Mouse (Mus musculus) embryonic facial prominence, embryonic 12.5 days (tissue): Measurements from ENCODE around the gene Utrn. TPM values are rescaled to one million over a fixed set of nuclear protein-coding genes. Genes with fewer than 3 reads are reported as not detected.

Experiments used
- ATAC-seq: fragments of 200-750 bp; cut with Nextera tagmentation; 2 replicates; pipeline ENCODE4 v1.8.0; 2017; ENCODE audit not compliant: insufficient number of reproducible peaks, insufficient read depth, low FRiP score, low TSS enrichment
- H3K27ac ChIP-seq: fragments of 300-500 bp; sonication (generic); 2 replicates; pipeline ENCODE4 v1.5.1; 2016; ENCODE audit warnings: mild to moderate bottlenecking
- H3K27me3 ChIP-seq: fragments of 300-500 bp; sonication (generic); 2 replicates; pipeline ENCODE4 v1.6.1; 2016; ENCODE audit warnings: mild to moderate bottlenecking, moderate library complexity
- H3K36me3 ChIP-seq: fragments of 300-500 bp; sonication (generic); 2 replicates; pipeline ENCODE4 v1.6.1; 2016; ENCODE audit warnings: mild to moderate bottlenecking
- H3K4me1 ChIP-seq: fragments of 300-500 bp; sonication (generic); 2 replicates; pipeline ENCODE4 v1.6.1; 2016
- H3K4me2 ChIP-seq: fragments of 300-500 bp; sonication (generic); replicated peaks from 2 replicates; pipeline ENCODE4 v1.6.1; 2016; ENCODE audit warnings: mild to moderate bottlenecking, moderate library complexity
- H3K4me3 ChIP-seq: fragments of 300-500 bp; sonication (generic); 2 replicates; pipeline ENCODE4 v1.5.1; 2016; ENCODE audit warnings: mild to moderate bottlenecking
- H3K9ac ChIP-seq: fragments of 300-500 bp; sonication (generic); 2 replicates; pipeline ENCODE4 v1.6.1; 2016; ENCODE audit warnings: mild to moderate bottlenecking, moderate library complexity
- H3K9me3 ChIP-seq: fragments of 300-500 bp; sonication (generic); 2 replicates; pipeline ENCODE4 v1.6.1; 2016; ENCODE audit warnings: mild to moderate bottlenecking, moderate library complexity
- WGBS: fragments of 180-500 bp; shearing (Covaris S2); methylation state at CpG from one replicate; pipeline ENCODE4 v1.1.7; 2016; 5-methylcytosine and 5-hydroxymethylcytosine counted together
- polyA plus RNA-seq: library from polyadenylated mRNA; unstranded; fragments of >200 nt; fragmentation: Nextera tagmentation; extraction: Ambion mirVana; gene quantifications from 2 replicates; pipeline ENCODE4 v1.2.1, GENCODE M21; 2016

Gene Utrn
- polyA plus RNA-seq, 1 experiment from 2014 or later, result 78.8 TPM

- Histone ChIP-seq H3K9me3 (no peaks in the 10 kb centered on the region), H3K27me3 (no peaks in the 10 kb centered on the region), H3K4me3 (no peak overlapping the region), H3K4me2 (no peak overlapping the region), H3K36me3 (0 out of 2 replicates have a peak, but pooled peaks cover 4% of the 10 kb centered on the region), H3K4me1 (peaks cover 8% of the 10 kb centered on the region; the same call in 1 of the 2 replicates), H3K9ac (no peak overlapping the region), H3K27ac (no peak overlapping the region)
- 85% methylated on average over 6 of the region's 6 CpGs for WGBS
- no peak for ATAC-seq
Observed at GRCm38 (mm10) chr10:12754166-12754565, 115.0 kb downstream of the Utrn start.

GRCm38 (mm10) chr10:12743717-12744116 lies 125.4 kb downstream of the Utrn start:
- WGBS, result 81% methylated on average over 9 of the region's 9 CpGs
- no peaks in the 10 kb centered on the region for H3K27me3 ChIP-seq
- H3K9ac ChIP-seq, result no peak overlapping the region
- peaks cover 19% of the 10 kb centered on the region for H3K36me3 ChIP-seq
- no peak overlapping the region for H3K27ac ChIP-seq
- H3K4me1 ChIP-seq, result no peaks in the 10 kb centered on the region
- H3K4me3 ChIP-seq, result no peak overlapping the region
- ATAC-seq, result no peak
- H3K9me3 ChIP-seq, result no peaks in the 10 kb centered on the region
- H3K4me2 ChIP-seq, result no peak overlapping the region

GRCm38 (mm10) chr10:12739302-12739987 lies 129.7 kb downstream of the Utrn start:
- no peak overlapping the region for H3K9ac ChIP-seq
- peaks cover 24% of the 10 kb centered on the region for H3K36me3 ChIP-seq
- no peaks in the 10 kb centered on the region for H3K9me3 ChIP-seq
- ATAC-seq, result no peak
- no peak overlapping the region for H3K4me3 ChIP-seq
- H3K4me1 ChIP-seq, result no peaks in the 10 kb centered on the region; the same call in 1 of the 2 replicates
- H3K27me3 ChIP-seq, result no peaks in the 10 kb centered on the region
- WGBS, result 88% methylated on average over 13 of the region's 13 CpGs
- no peak overlapping the region for H3K4me2 ChIP-seq
- no peak overlapping the region for H3K27ac ChIP-seq

- Histone ChIP-seq H3K4me1 (no peaks in the 10 kb centered on the region; the same call in 1 of the 2 replicates), H3K4me2 (no peak overlapping the region), H3K9ac (no peak overlapping the region), H3K36me3 (peaks cover 32% of the 10 kb centered on the region), H3K4me3 (no peak overlapping the region), H3K27me3 (no peaks in the 10 kb centered on the region), H3K27ac (no peak overlapping the region), H3K9me3 (no peaks in the 10 kb centered on the region)
- ATAC-seq, result no peak
- WGBS, result 74% methylated on average over 9 of the region's 9 CpGs
Observed at GRCm38 (mm10) chr10:12737926-12738325, 131.2 kb downstream of the Utrn start.

GRCm38 (mm10) chr10:12736861-12737835 lies 132.0 kb downstream of the Utrn start:
- Histone ChIP-seq H3K4me3 (no peak overlapping the region), H3K9ac (no peak overlapping the region), H3K27ac (peak overlapping the region; percentile 54; the same call in 1 of the 2 replicates), H3K4me2 (no peak overlapping the region), H3K9me3 (no peaks in the 10 kb centered on the region), H3K36me3 (peaks cover 31% of the 10 kb centered on the region), H3K4me1 (no peaks in the 10 kb centered on the region; the same call in 1 of the 2 replicates), H3K27me3 (no peaks in the 10 kb centered on the region)
- 49% methylated on average over 18 of the region's 18 CpGs for WGBS
- ATAC-seq, result peak; percentile 52; the same call in 1 of the 2 replicates

GRCm38 (mm10) chr10:12735695-12736094 lies 133.5 kb downstream of the Utrn start:
- H3K4me3 ChIP-seq, result no peak overlapping the region
- H3K9ac ChIP-seq, result no peak overlapping the region
- no peak overlapping the region for H3K4me2 ChIP-seq
- H3K4me1 ChIP-seq, result no peaks in the 10 kb centered on the region; the same call in 1 of the 2 replicates
- peaks cover 31% of the 10 kb centered on the region for H3K36me3 ChIP-seq
- 100% methylated on average over 1 of the region's 1 CpGs for WGBS
- no peak overlapping the region for H3K27ac ChIP-seq
- no peaks in the 10 kb centered on the region for H3K9me3 ChIP-seq
- H3K27me3 ChIP-seq, result no peaks in the 10 kb centered on the region
- ATAC-seq, result no peak

GRCm38 (mm10) chr10:12731459-12731858 lies 137.7 kb downstream of the Utrn start:
- no peak overlapping the region for H3K9ac ChIP-seq
- no peaks in the 10 kb centered on the region for H3K27me3 ChIP-seq
- ATAC-seq, result no peak
- no peak overlapping the region for H3K4me2 ChIP-seq
- 69% methylated on average over 5 of the region's 5 CpGs for WGBS
- no peak overlapping the region for H3K27ac ChIP-seq
- H3K4me1 ChIP-seq, result no peaks in the 10 kb centered on the region
- H3K36me3 ChIP-seq, result peaks cover 36% of the 10 kb centered on the region
- no peaks in the 10 kb centered on the region for H3K9me3 ChIP-seq
- no peak overlapping the region for H3K4me3 ChIP-seq

- H3K4me1 ChIP-seq, result no peaks in the 10 kb centered on the region
- no peak for ATAC-seq
- no peak overlapping the region for H3K27ac ChIP-seq
- H3K9me3 ChIP-seq, result no peaks in the 10 kb centered on the region
- no peak overlapping the region for H3K9ac ChIP-seq
- no peak overlapping the region for H3K4me2 ChIP-seq
- no peak overlapping the region for H3K4me3 ChIP-seq
- H3K36me3 ChIP-seq, result peaks cover 30% of the 10 kb centered on the region
- no peaks in the 10 kb centered on the region for H3K27me3 ChIP-seq
- 48% methylated on average over 1 of the region's 1 CpGs for WGBS
Observed at GRCm38 (mm10) chr10:12729635-12730034, 139.5 kb downstream of the Utrn start.

- ATAC-seq, result no peak
Observed at GRCm38 (mm10) chr10:12729033-12729432, 140.1 kb downstream of the Utrn start.

GRCm38 (mm10) chr10:12727881-12728280 lies 141.3 kb downstream of the Utrn start:
- 89% methylated on average over 3 of the region's 3 CpGs for WGBS

More at GRCm38 (mm10) chr10:12729033-12729432, 140.1 kb downstream of the Utrn start:
- Histone ChIP-seq H3K4me2 (no peak overlapping the region), H3K27ac (no peak overlapping the region), H3K4me1 (no peaks in the 10 kb centered on the region), H3K36me3 (peaks cover 29% of the 10 kb centered on the region), H3K9me3 (no peaks in the 10 kb centered on the region), H3K27me3 (no peaks in the 10 kb centered on the region), H3K9ac (no peak overlapping the region), H3K4me3 (no peak overlapping the region)
- WGBS, result 76% methylated on average over 5 of the region's 5 CpGs

GRCm38 (mm10) chr10:12726041-12726608 lies 143.0 kb downstream of the Utrn start:
- Histone ChIP-seq H3K27ac (no peak overlapping the region), H3K36me3 (peaks cover 23% of the 10 kb centered on the region), H3K4me3 (no peak overlapping the region), H3K27me3 (no peaks in the 10 kb centered on the region), H3K9ac (no peak overlapping the region), H3K4me2 (no peak overlapping the region), H3K9me3 (no peaks in the 10 kb centered on the region), H3K4me1 (no peaks in the 10 kb centered on the region)
- ATAC-seq, result no peak
- 63% methylated on average over 13 of the region's 13 CpGs for WGBS

More at GRCm38 (mm10) chr10:12727881-12728280, 141.3 kb downstream of the Utrn start:
- no peak overlapping the region for H3K27ac ChIP-seq
- H3K9ac ChIP-seq, result no peak overlapping the region
- no peaks in the 10 kb centered on the region for H3K27me3 ChIP-seq
- no peak overlapping the region for H3K4me2 ChIP-seq
- no peaks in the 10 kb centered on the region for H3K9me3 ChIP-seq
- H3K4me1 ChIP-seq, result no peaks in the 10 kb centered on the region
- ATAC-seq, result no peak
- no peak overlapping the region for H3K4me3 ChIP-seq
- H3K36me3 ChIP-seq, result peaks cover 23% of the 10 kb centered on the region
